8 mouse cellular contexts compared by ENCODE assay signal in genomic region chr19:3451170-3451569, GRCm38 (mm10). TPM values are rescaled to one million over a fixed set of nuclear protein-coding genes. Genes with fewer than 3 reads are reported as not detected.
DNase-seq lines count a peak whose midpoint lies in the region; ATAC-seq and TF ChIP-seq lines count a peak whose summit lies in the region.

No protein-coding gene starts in this region.

- in situ Hi-C loops in ES-E14 (cut with MboI; ENCODE audit: low sequenced_read_pairs in 2 of 2, unreplicated experiment in 2 of 2): no loop called here

- H3K4me2 ChIP-seq in embryonic facial prominence, embryonic 15.5 days (replicated peaks): no peak overlapping the region
- no peak overlapping the region for H3K4me2 ChIP-seq in hindbrain, embryonic 11.5 days (replicated peaks; ENCODE audit: low read depth, low read length)
- no peak overlapping the region for H3K4me2 ChIP-seq in lung, embryonic 16.5 days (ENCODE audit: low read depth, low read length)

- H3K36me3 ChIP-seq in ES-E14 (ENCODE audit: control insufficient read depth, insufficient read depth, low read length, poor library complexity, severe bottlenecking): peaks cover 10% of the 10 kb centered on the region
- peaks cover 21% of the 10 kb centered on the region for H3K36me3 ChIP-seq in embryonic facial prominence, embryonic 15.5 days
- peaks cover 6% of the 10 kb centered on the region for H3K36me3 ChIP-seq in hindbrain, embryonic 11.5 days (ENCODE audit: control insufficient read depth, insufficient read depth, low read length)
- H3K36me3 ChIP-seq in lung, embryonic 16.5 days (ENCODE audit: control insufficient read depth, insufficient read depth, low read length): peaks cover 18% of the 10 kb centered on the region

- 20% methylated on average over 6 of the region's 6 CpGs for WGBS in embryonic facial prominence, embryonic 15.5 days
- 29% methylated on average over 6 of the region's 6 CpGs for WGBS in hindbrain, embryonic 11.5 days
- WGBS in lung, embryonic 16.5 days: 18% methylated on average over 6 of the region's 6 CpGs

- H3K9ac ChIP-seq in ES-E14 (ENCODE audit: insufficient read depth, low read depth, low read length, poor library complexity, severe bottlenecking): no peak overlapping the region
- H3K9ac ChIP-seq in embryonic facial prominence, embryonic 15.5 days: no peak overlapping the region
- H3K9ac ChIP-seq in hindbrain, embryonic 11.5 days (ENCODE audit: low read depth, low read length): no peak overlapping the region
- no peak overlapping the region for H3K9ac ChIP-seq in lung, embryonic 16.5 days (ENCODE audit: low read length)

- peak; percentile 40; the same call in 1 of the 2 replicates for ATAC-seq in embryonic facial prominence, embryonic 15.5 days (ENCODE audit: insufficient number of reproducible peaks, low FRiP score, low TSS enrichment, low read depth)
- ATAC-seq in hindbrain, embryonic 11.5 days (ENCODE audit: low FRiP score): peak; percentile 71
- ATAC-seq in lung, embryonic 16.5 days (ENCODE audit: low read depth): peak; percentile 66; the same call in 1 of the 2 replicates

- no peaks in the 10 kb centered on the region for H3K27me3 ChIP-seq in embryonic facial prominence, embryonic 15.5 days
- no peaks in the 10 kb centered on the region for H3K27me3 ChIP-seq in hindbrain, embryonic 11.5 days (ENCODE audit: control insufficient read depth, insufficient read depth, low read length)
- H3K27me3 ChIP-seq in lung, embryonic 16.5 days (ENCODE audit: control insufficient read depth, insufficient read depth, low read depth, low read length): no peaks in the 10 kb centered on the region

- DNase-seq in ES-E14 (ENCODE audit: low read depth, low spot score): peak; percentile 55
- peak; percentile 86 for DNase-seq in brain, adult 2 months (ENCODE audit: low read depth, low spot score)
- DNase-seq in hindbrain, embryonic 11.5 days (ENCODE audit: low spot score): peak; percentile 88
- DNase-seq in layer of hippocampus, adult 8-10 months (ENCODE audit: low spot score in 2 of 2): peak; percentile 66 to 74
- peak; percentile 95 for DNase-seq in retina, embryonic 14.5 days (ENCODE audit: low spot score)
- DNase-seq in thymus, postnatal 4 days: peak; percentile 66

- H3K27ac ChIP-seq in ES-E14 (ENCODE audit: insufficient read depth, low read depth, low read length, poor library complexity, severe bottlenecking): no peak overlapping the region
- H3K27ac ChIP-seq in embryonic facial prominence, embryonic 15.5 days (replicated peaks): no peak overlapping the region
- H3K27ac ChIP-seq in hindbrain, embryonic 11.5 days (ENCODE audit: low read depth, low read length): no peak overlapping the region
- H3K27ac ChIP-seq in lung, embryonic 16.5 days (ENCODE audit: low read length): no peak overlapping the region

- H3K4me1 ChIP-seq in ES-E14 (ENCODE audit: control insufficient read depth in 2 of 2, insufficient read depth in 2 of 2, low read length in 2 of 2, poor library complexity in 1 of 2): peaks cover 0 to 2% of the 10 kb centered on the region in 2 experiments; a peak in 1 of 4 replicates
- 0 out of 2 replicates have a peak, but pooled peaks cover 3% of the 10 kb centered on the region for H3K4me1 ChIP-seq in embryonic facial prominence, embryonic 15.5 days
- H3K4me1 ChIP-seq in hindbrain, embryonic 11.5 days (replicated peaks; ENCODE audit: control insufficient read depth, insufficient read depth, low read length): no peaks in the 10 kb centered on the region
- no peaks in the 10 kb centered on the region for H3K4me1 ChIP-seq in lung, embryonic 16.5 days (replicated peaks; ENCODE audit: control insufficient read depth, insufficient read depth, low read length)

- H3K4me3 ChIP-seq in ES-E14 (ENCODE audit: insufficient read depth in 1 of 2, low read depth in 1 of 2, low read length in 2 of 2, poor library complexity in 1 of 2, severe bottlenecking in 1 of 2): no peak overlapping the region
- no peak overlapping the region for H3K4me3 ChIP-seq in embryonic facial prominence, embryonic 15.5 days (replicated peaks)
- no peak overlapping the region for H3K4me3 ChIP-seq in hindbrain, embryonic 11.5 days (ENCODE audit: low read depth, low read length)
- no peak overlapping the region for H3K4me3 ChIP-seq in lung, embryonic 16.5 days (ENCODE audit: low read length)

- H3K9me3 ChIP-seq in ES-E14 (ENCODE audit: control insufficient read depth, insufficient read depth, low read depth, low read length): no peaks in the 10 kb centered on the region
- no peaks in the 10 kb centered on the region for H3K9me3 ChIP-seq in embryonic facial prominence, embryonic 15.5 days (replicated peaks)
- no peaks in the 10 kb centered on the region for H3K9me3 ChIP-seq in hindbrain, embryonic 11.5 days (ENCODE audit: control insufficient read depth, low read length)
- no peaks in the 10 kb centered on the region for H3K9me3 ChIP-seq in lung, embryonic 16.5 days (ENCODE audit: control insufficient read depth, low read length)

TF ChIP-seq in ES-E14, 5 proteins besides CTCF, POLR2A, EP300 and RAD21:
- TF ChIP-seq HCFC1 (IDR thresholded peaks at IDR 0.05; ENCODE audit: borderline replicate concordance, insufficient read depth, low read length): no peak
- no peak for TF ChIP-seq CHD2 (IDR thresholded peaks at IDR 0.05; ENCODE audit: low read depth, low read length)
- TF ChIP-seq MAFK (IDR thresholded peaks at IDR 0.05; ENCODE audit: insufficient read depth, low read depth, low read length): no peak
- no peak for TF ChIP-seq ZNF384 (IDR thresholded peaks at IDR 0.05; ENCODE audit: low read depth, low read length)
- no peak for TF ChIP-seq ZC3H11A (IDR thresholded peaks at IDR 0.05; ENCODE audit: borderline replicate concordance, low read depth, low read length)

RNA-seq across cellular contexts. Expression of gene Gal, which starts 36.8 kb away (rescaled TPM):
- total RNA-seq in ES-E14 (2012; rRNA removed): 0.27 and 0.95 TPM in 2 replicates
- 1.8 and 3.8 TPM in 2 replicates for polyA plus RNA-seq in embryonic facial prominence, embryonic 15.5 days (2015; fragmentation: Nextera tagmentation; extraction: Ambion mirVana)
- 1.3 and 3.5 TPM in 2 replicates for polyA plus RNA-seq in hindbrain, embryonic 11.5 days (2014; fragmentation: Nextera tagmentation; extraction: Ambion mirVana)
- 1 to 10 TPM in 1 of 4 experiments, under 1 TPM in 2, not detected in 1; 0.52 to 1.0 (median 0.63) TPM for total RNA-seq in layer of hippocampus, adult 8-10 months (2022)
- 1.3 and 2.8 TPM in 2 replicates for polyA plus RNA-seq in lung, embryonic 16.5 days (2015; fragmentation: Nextera tagmentation; extraction: Ambion mirVana)
